Mouse (Mus musculus) liver, embryonic 11.5 days (tissue): ENCODE measurements at regions not wholly inside any gene's neighbourhood (a gene's known extent, or its start where the extent isn't known, plus 50 kb on each side); places are given as distances from the start of the nearest gene placed in this dataset. TPM values are rescaled to one million over a fixed set of nuclear protein-coding genes. Genes with fewer than 3 reads are reported as not detected.

Source experiments
- ATAC-seq: fragments of 200-750 bp; cut with Nextera tagmentation; replicated peaks from 2 replicates; pipeline ENCODE4 v1.8.0; 2017; ENCODE audit warnings: moderate number of reproducible peaks, mild to moderate bottlenecking, moderate TSS enrichment, moderate library complexity; ENCODE audit not compliant: low FRiP score
- DNase-seq: peaks from one replicate; pipeline ENCODE4 v3.0.0-alpha.2; 2017; ENCODE audit warnings: low spot score
- H3K27ac ChIP-seq: fragments of 300-500 bp; sonication (generic); 2 replicates; pipeline ENCODE4 v1.5.1; 2014; ENCODE audit warnings: mild to moderate bottlenecking, low read depth, low read length, control low read depth
- H3K27me3 ChIP-seq: fragments of 300-500 bp; sonication (generic); replicated peaks from 2 replicates; pipeline ENCODE4 v1.6.1; 2014; ENCODE audit warnings: low read length, mixed read lengths; ENCODE audit not compliant: control insufficient read depth, insufficient read depth
- H3K36me3 ChIP-seq: fragments of 300-500 bp; sonication (generic); 2 replicates; pipeline ENCODE4 v1.6.1; 2014; ENCODE audit warnings: mild to moderate bottlenecking, low read length, moderate library complexity, mixed read lengths; ENCODE audit not compliant: control insufficient read depth, insufficient read depth
- H3K4me1 ChIP-seq: fragments of 300-500 bp; sonication (generic); replicated peaks from 2 replicates; pipeline ENCODE4 v1.6.1; 2014; ENCODE audit warnings: low read length, mixed read lengths; ENCODE audit not compliant: control insufficient read depth, insufficient read depth
- H3K4me2 ChIP-seq: fragments of 300-500 bp; sonication (generic); 2 replicates; pipeline ENCODE4 v1.6.1; 2014; ENCODE audit warnings: mild to moderate bottlenecking, control low read depth, moderate library complexity
- H3K4me3 ChIP-seq: fragments of 300-500 bp; sonication (generic); 2 replicates; pipeline ENCODE4 v1.5.1; 2014; ENCODE audit warnings: low read depth, low read length, control low read depth
- H3K9ac ChIP-seq: fragments of 300-500 bp; sonication (generic); 2 replicates; pipeline ENCODE4 v1.6.1; 2014; ENCODE audit warnings: low read depth, low read length, control low read depth
- H3K9me3 ChIP-seq: fragments of 300-500 bp; sonication (generic); 2 replicates; pipeline ENCODE4 v1.6.1; 2016; ENCODE audit warnings: low read length, inconsistent platforms, mixed read lengths; ENCODE audit not compliant: control insufficient read depth
- WGBS: fragments of 180-500 bp; shearing (Covaris S2); extraction: QIAGEN DNeasy Blood & Tissue Kit; methylation state at CpG from one replicate; pipeline ENCODE4 v1.1.7; 2014; 5-methylcytosine and 5-hydroxymethylcytosine counted together
- microRNA-seq: library from miRNA; unstranded; fragments of <30 nt; microRNA quantifications from one replicate; pipeline ENCODE4, GENCODE M21; 2017; ENCODE audit warnings: borderline number of aligned reads

GRCm38 (mm10) chr2:30659836-30660612 lies 65.2 kb downstream of the Cstad start:
- DNase-seq = no peak
- Histone ChIP-seq H3K36me3 (no peaks in the 10 kb centered on the region), H3K4me2 (no peak overlapping the region), H3K27me3 (no peaks in the 10 kb centered on the region), H3K9ac (peak overlapping the region; percentile 8; the same call in 1 of the 2 replicates), H3K4me3 (no peak overlapping the region), H3K4me1 (peaks cover 36% of the 10 kb centered on the region), H3K27ac (peak overlapping the region; percentile 83), H3K9me3 (no peaks in the 10 kb centered on the region)
- WGBS = 43% methylated on average over 11 of the region's 11 CpGs
- no peak for ATAC-seq

DNA sequence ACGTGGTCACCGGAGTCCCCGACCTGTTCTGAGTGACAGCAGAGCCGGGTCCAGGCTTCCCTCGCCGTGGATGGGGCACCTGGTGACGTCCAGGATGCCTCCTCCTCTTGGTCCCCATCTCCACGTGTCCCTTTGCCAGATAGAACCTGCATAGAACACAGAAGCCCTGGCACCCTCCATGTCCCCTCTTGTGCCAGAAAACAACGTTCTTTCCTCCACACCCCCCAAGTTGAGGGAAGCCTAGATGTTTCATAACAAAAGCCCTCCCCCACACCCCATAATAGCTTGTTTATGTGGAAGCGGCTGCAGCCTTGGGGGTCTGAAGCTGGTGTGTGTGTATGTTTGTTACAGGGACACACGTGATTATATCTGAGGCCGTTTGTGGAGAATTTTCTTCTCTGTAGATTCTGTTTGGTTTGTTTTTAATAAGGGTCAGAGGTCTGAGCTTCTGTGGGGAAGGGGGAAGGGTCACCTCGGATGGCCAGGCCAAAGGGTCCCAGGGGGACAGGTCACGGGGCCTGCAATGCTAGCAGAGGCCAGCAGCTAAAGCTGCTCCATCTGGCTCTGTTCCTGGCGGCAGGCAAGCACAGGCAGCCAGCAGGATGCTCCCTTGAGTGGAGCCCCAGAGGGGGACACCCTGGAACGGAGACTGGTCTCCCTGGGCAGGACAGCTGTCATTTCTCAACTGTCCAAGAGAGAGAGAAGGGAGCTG lies 64.2 kb downstream of the Cstad start:
- no peaks in the 10 kb centered on the region for H3K36me3 ChIP-seq
- peak overlapping the region; percentile 83 for H3K27ac ChIP-seq
- H3K9ac ChIP-seq = peak overlapping the region; percentile 75
- no peaks in the 10 kb centered on the region for H3K9me3 ChIP-seq
- peak overlapping the region; percentile 61 for H3K4me3 ChIP-seq
- peak overlapping the region; percentile 95 for H3K4me2 ChIP-seq
- peaks cover 36% of the 10 kb centered on the region for H3K4me1 ChIP-seq
- 11% methylated on average over 16 of the region's 16 CpGs for WGBS
- ATAC-seq = peak; percentile 38
- peak; percentile 66 for DNase-seq
- H3K27me3 ChIP-seq = no peaks in the 10 kb centered on the region

Small RNAs in the stretch of these regions (microRNA-seq; reads per million reads assigned to microRNA genes)
- gene Mir3089 = not detected
